Mouse (Mus musculus): ENCODE data around the gene Prkag3. TPM values are rescaled to one million over a fixed set of nuclear protein-coding genes. Genes with fewer than 3 reads are reported as not detected.

The Prkag3 gene
- polyA plus RNA-seq, 1 experiment, result not detected

GRCm38 (mm10) chr1:74773136-74773535 is 24.1 kb upstream of the Prkag3 start:
- TF ChIP-seq GATA1 (IDR thresholded peaks at IDR 0.05; ENCODE audit: low read length), result no peak

- no peak for TF ChIP-seq GATA1 (IDR thresholded peaks at IDR 0.05; ENCODE audit: low read length)
These were observed 23.1 kb upstream of the Prkag3 start for GRCm38 (mm10) chr1:74771931-74772620.

- no peak for TF ChIP-seq GATA1 (IDR thresholded peaks at IDR 0.05; ENCODE audit: low read length)
These were observed 22.7 kb upstream of the Prkag3 start, which contains the start of gene Wnt6 for GRCm38 (mm10) chr1:74771845-74771930. TSS of gene Wnt6 (plus strand) at chr1:74771892.

GRCm38 (mm10) chr1:74771467-74771844 is 22.4 kb upstream of the Prkag3 start:
- no peak for TF ChIP-seq GATA1 (IDR thresholded peaks at IDR 0.05; ENCODE audit: low read length)

- TF ChIP-seq GATA1 (IDR thresholded peaks at IDR 0.05; ENCODE audit: low read length), result no peak
These were observed 21.9 kb upstream of the Prkag3 start for GRCm38 (mm10) chr1:74770727-74771466.

- no peak for TF ChIP-seq GATA1 (IDR thresholded peaks at IDR 0.05; ENCODE audit: low read length)
These were observed 14.1 kb upstream of the Prkag3 start for GRCm38 (mm10) chr1:74763081-74763480.

- TF ChIP-seq GATA1 (IDR thresholded peaks at IDR 0.05; ENCODE audit: low read length), result no peak
These were observed 10.8 kb upstream of the Prkag3 start for GRCm38 (mm10) chr1:74759773-74760172.

- TF ChIP-seq GATA1 (IDR thresholded peaks at IDR 0.05; ENCODE audit: low read length), result no peak
These were observed 5.3 kb upstream of the Prkag3 start for GRCm38 (mm10) chr1:74754175-74754785.

- TF ChIP-seq GATA1 (IDR thresholded peaks at IDR 0.05; ENCODE audit: low read length), result no peak
These were observed 4.4 kb upstream of the Prkag3 start for GRCm38 (mm10) chr1:74753266-74753974.

GRCm38 (mm10) chr1:74752833-74753232 is 3.8 kb upstream of the Prkag3 start:
- TF ChIP-seq GATA1 (IDR thresholded peaks at IDR 0.05; ENCODE audit: low read length), result no peak

- TF ChIP-seq GATA1 (IDR thresholded peaks at IDR 0.05; ENCODE audit: low read length), result no peak
These were observed 3.1 kb upstream of the Prkag3 start for GRCm38 (mm10) chr1:74752150-74752549.

GRCm38 (mm10) chr1:74750683-74751082 is 1.7 kb upstream of the Prkag3 start:
- TF ChIP-seq GATA1 (IDR thresholded peaks at IDR 0.05; ENCODE audit: low read length), result no peak

- no peak for TF ChIP-seq GATA1 (IDR thresholded peaks at IDR 0.05; ENCODE audit: low read length)
These were observed 280 bp upstream of the Prkag3 start for GRCm38 (mm10) chr1:74749301-74749700.

GRCm38 (mm10) chr1:74747335-74747734 is 1.7 kb downstream of the Prkag3 start:
- TF ChIP-seq GATA1 (IDR thresholded peaks at IDR 0.05; ENCODE audit: low read length), result no peak

GRCm38 (mm10) chr1:74740846-74741245 is 8.2 kb downstream of the Prkag3 start:
- TF ChIP-seq GATA1 (IDR thresholded peaks at IDR 0.05; ENCODE audit: low read length), result no peak

GRCm38 (mm10) chr1:74737500-74737899 is 11.5 kb downstream of the Prkag3 start:
- no peak for TF ChIP-seq GATA1 (IDR thresholded peaks at IDR 0.05; ENCODE audit: low read length)

Measured in G1E-ER4 (cell line).